Mouse (Mus musculus): ENCODE measurements at regions not wholly inside any gene's neighbourhood (a gene's known extent, or its start where the extent isn't known, plus 50 kb on each side); places are given as distances from the start of the nearest gene placed in this dataset.

DNA sequence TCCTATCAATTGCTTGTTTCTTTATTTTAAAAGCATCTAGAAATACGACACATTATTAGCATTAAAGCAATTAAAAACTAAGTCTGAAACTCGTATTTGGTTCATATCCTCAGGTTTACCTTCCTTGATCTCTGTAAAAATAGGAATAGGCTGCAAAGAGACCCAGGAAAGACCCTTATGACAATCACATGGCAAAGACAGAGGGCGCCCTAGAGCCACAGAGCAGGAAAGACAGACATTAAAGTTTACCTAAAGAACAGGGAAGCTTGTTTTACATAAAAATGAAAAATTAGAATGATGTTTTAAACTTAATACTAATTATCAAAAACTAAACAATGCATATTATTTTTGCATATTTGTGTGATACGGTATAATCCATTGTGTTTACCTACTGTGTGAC is 153.2 kb downstream of the Usp25 start:
- DNase-seq (ENCODE audit: low spot score in 2 of 2): peak in 1 of 2 experiments; percentile 22

DNA sequence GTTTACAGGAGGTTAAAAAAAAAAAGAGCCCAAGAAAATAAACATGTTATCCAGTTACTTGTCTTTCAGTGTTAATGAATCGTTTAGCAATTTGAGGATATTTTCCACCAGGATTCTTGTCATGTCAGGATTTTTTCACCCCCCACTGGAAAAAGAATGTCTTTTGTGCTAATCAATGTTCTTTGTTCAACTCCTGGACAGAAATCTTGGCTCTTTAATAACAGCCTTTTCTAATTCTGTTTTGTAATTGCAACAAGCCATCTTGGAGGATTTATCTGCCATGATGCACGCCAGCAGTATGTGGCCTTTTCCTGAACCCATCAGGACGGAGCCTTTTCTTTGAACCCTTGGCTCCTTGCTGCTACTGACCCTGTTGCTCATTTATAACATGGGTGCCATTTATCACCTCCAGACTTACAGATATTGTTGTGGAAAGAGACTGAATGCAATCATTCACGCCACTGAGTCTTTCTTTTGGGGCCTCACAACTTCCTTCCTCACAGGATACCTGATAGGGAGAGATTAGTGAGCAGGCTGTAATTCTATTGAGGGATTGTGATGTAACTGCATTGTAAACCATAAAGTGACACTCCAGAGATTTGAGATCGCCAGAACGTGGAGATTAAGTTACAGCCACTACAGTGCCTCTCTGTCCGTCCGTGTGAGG is 159.7 kb downstream of the Usp25 start:
- no peak for DNase-seq (ENCODE audit: low spot score in 2 of 2)

DNA sequence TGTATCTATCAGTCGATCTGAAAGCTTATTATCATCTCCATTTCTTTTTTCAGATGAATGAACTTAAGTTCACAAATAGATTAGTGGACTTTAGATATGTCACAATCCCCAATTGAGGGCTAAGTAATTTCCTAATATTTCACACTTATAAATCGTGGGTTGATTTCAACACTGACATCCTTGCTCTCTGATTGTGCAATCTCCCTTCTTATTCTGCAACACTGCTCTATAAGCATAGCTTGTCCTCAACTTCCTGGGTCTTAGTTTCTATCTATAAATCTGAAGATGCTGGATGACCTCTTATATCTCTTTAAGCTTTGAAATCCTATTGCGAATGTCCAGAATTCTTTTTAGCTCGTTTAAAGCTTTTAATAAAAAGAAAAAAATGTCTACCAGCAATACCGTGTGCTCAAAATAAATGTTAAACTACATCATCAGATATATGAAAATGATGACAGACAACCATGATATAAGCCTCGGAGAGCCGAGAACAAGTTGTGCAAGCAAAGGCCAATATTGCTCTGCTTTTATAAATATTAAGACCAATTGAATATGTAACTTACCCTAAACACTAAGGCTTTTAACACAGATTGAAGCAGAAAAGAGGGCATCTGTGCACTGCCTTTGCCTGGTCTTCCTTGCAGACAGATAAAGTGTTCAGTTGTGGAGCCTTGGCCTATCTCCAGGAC is 161.4 kb downstream of the Usp25 start:
- DNase-seq (ENCODE audit: low spot score in 2 of 2): no peak

DNA sequence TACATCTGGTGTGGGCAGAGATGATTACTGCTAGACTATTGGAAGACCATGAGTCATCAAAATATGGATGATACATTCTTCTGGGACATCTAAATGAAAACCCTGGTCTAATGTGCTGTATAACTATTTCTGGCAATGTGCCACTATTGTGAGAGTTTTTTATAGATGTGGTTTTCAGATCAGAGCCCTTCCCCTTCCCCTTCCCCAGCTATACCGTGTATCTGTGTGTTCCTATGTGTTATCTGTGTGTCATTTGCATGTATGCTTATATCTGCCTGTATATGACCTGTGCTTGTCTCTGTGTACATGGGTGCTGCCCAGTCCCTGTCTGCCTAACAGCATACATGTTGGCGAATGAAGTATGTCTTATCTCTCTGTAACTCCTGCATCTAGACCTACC is 167.5 kb downstream of the Usp25 start:
- DNase-seq (ENCODE audit: low spot score in 2 of 2): no peak

All from right cerebral cortex, adult 2 months (tissue).